Mouse (Mus musculus): Measurements from ENCODE around the gene Ing4.

- TF ChIP-seq CTCF (IDR thresholded peaks at IDR 0.05; ENCODE audit: insufficient read depth, low read depth, low read length), result no peak
- no peak for TF ChIP-seq POLR2A (IDR thresholded peaks at IDR 0.05; ENCODE audit: insufficient read depth, low read depth, low read length)
Measured at GRCm38 (mm10) chr6:125096597-125097345, 57.2 kb downstream of the Ing4 start.

Data from olfactory bulb, adult 2 months (tissue).